ENCODE assay signal across 8 mouse cellular contexts in the genomic region with DNA sequence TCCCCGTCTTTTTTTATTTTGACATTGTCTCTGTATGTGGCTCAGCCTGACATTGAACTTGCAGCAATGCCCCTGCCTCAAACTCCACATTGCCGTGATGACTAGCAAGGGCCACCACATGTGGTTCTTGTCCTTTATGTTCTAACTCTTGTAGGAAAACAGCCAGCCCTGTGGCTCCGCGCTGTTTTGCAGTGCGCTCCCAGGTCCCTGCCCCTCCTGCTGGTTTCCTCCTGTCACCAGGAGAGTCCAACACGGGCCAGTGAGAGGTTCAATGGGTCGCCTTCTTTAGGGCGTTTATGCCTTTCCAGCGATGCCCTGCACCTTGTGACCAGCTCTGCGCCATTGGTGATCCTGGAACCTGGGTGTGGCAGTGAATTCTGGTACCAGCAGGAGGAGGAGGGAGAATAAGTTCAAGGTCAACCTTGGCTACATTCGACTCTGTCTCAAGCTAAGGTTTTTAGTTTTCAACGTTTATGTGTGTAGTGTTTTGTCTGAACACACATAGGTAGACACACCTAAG. TPM values are rescaled to one million over a fixed set of nuclear protein-coding genes. Genes with fewer than 3 reads are reported as not detected.
DNase-seq lines count a peak whose midpoint lies in the region; ATAC-seq and TF ChIP-seq lines count a peak whose summit lies in the region.

No protein-coding gene starts in this region.

- H3K27ac ChIP-seq in layer of hippocampus, adult 2 months: peak overlapping the region; percentile 43; the same call in 1 of the 2 replicates
- H3K27ac ChIP-seq in embryonic facial prominence, embryonic 11.5 days (replicated peaks; ENCODE audit: low read depth, low read length): peak overlapping the region; percentile 78
- H3K27ac ChIP-seq in intestine, embryonic 14.5 days (ENCODE audit: low read depth): peak overlapping the region; percentile 80
- H3K27ac ChIP-seq in midbrain, postnatal 0 days (ENCODE audit: low read depth, low read length): peak overlapping the region; percentile 53

- peak; percentile 11 for ATAC-seq in embryonic facial prominence, embryonic 11.5 days (replicated peaks; ENCODE audit: insufficient number of reproducible peaks, low FRiP score, low TSS enrichment, low read depth)
- peak; percentile 4 for ATAC-seq in intestine, embryonic 14.5 days (replicated peaks; ENCODE audit: low FRiP score, low TSS enrichment, low read depth)
- peak; percentile 6 for ATAC-seq in midbrain, postnatal 0 days (ENCODE audit: low FRiP score)

- no peaks in the 10 kb centered on the region for H3K9me3 ChIP-seq in embryonic facial prominence, embryonic 11.5 days (replicated peaks; ENCODE audit: control insufficient read depth, low read length)
- H3K9me3 ChIP-seq in intestine, embryonic 14.5 days (ENCODE audit: control insufficient read depth, low read length): no peaks in the 10 kb centered on the region
- no peaks in the 10 kb centered on the region for H3K9me3 ChIP-seq in midbrain, postnatal 0 days (ENCODE audit: low read length)

- H3K27me3 ChIP-seq in embryonic facial prominence, embryonic 11.5 days (ENCODE audit: control insufficient read depth, insufficient read depth, low read length): peaks cover 15% of the 10 kb centered on the region; the same call in 1 of the 2 replicates
- H3K27me3 ChIP-seq in intestine, embryonic 14.5 days (replicated peaks; ENCODE audit: control insufficient read depth, insufficient read depth, low read length): peaks cover 23% of the 10 kb centered on the region
- H3K27me3 ChIP-seq in midbrain, postnatal 0 days (ENCODE audit: insufficient read depth, low read length): no peaks in the 10 kb centered on the region

- no peak for DNase-seq in layer of hippocampus, adult 2 months (ENCODE audit: low spot score in 2 of 2)
- no peak for DNase-seq in layer of hippocampus, adult 9-11 months
- DNase-seq in embryonic facial prominence, embryonic 11.5 days (ENCODE audit: low spot score): no peak
- no peak for DNase-seq in intestine, embryonic 14.5 days (ENCODE audit: low spot score)
- no peak for DNase-seq in midbrain, postnatal 0 days (ENCODE audit: low spot score)
- no peak for DNase-seq in layer of hippocampus, adult 8-10 months (ENCODE audit: low spot score in 2 of 2)
- DNase-seq in cerebellum, adult 11 months: no peak
- no peak for DNase-seq in layer of hippocampus, postnatal 25 days (ENCODE audit: extremely low spot score in 1 of 2, low spot score in 1 of 2)

- H3K4me2 ChIP-seq in embryonic facial prominence, embryonic 11.5 days (ENCODE audit: low read depth, low read length): peak overlapping the region; percentile 44
- peak overlapping the region; percentile 79 for H3K4me2 ChIP-seq in intestine, embryonic 14.5 days (ENCODE audit: low read length)
- H3K4me2 ChIP-seq in midbrain, postnatal 0 days (ENCODE audit: low read depth, low read length, poor library complexity, severe bottlenecking): peak overlapping the region; percentile 97

- peaks cover 17% of the 10 kb centered on the region for H3K4me1 ChIP-seq in embryonic facial prominence, embryonic 11.5 days (ENCODE audit: control insufficient read depth, insufficient read depth, low read length)
- peaks cover 48% of the 10 kb centered on the region for H3K4me1 ChIP-seq in intestine, embryonic 14.5 days (replicated peaks; ENCODE audit: control insufficient read depth, insufficient read depth, low read length)
- H3K4me1 ChIP-seq in midbrain, postnatal 0 days (ENCODE audit: insufficient read depth, low read length): peaks cover 14% of the 10 kb centered on the region

- no peak for TF ChIP-seq CTCF in layer of hippocampus, adult 2 months (conservative IDR thresholded peaks at IDR 0.05)
- peak; percentile 19; the same call in 1 of the 2 replicates for TF ChIP-seq CTCF in midbrain, postnatal 0 days (IDR thresholded peaks at IDR 0.05)

- H3K36me3 ChIP-seq in embryonic facial prominence, embryonic 11.5 days (replicated peaks; ENCODE audit: control insufficient read depth, insufficient read depth, low read depth, low read length): no peaks in the 10 kb centered on the region
- peaks cover 6% of the 10 kb centered on the region; the same call in 1 of the 2 replicates for H3K36me3 ChIP-seq in intestine, embryonic 14.5 days (ENCODE audit: control insufficient read depth, insufficient read depth, low read length)
- peaks cover 9% of the 10 kb centered on the region; the same call in 1 of the 2 replicates for H3K36me3 ChIP-seq in midbrain, postnatal 0 days (ENCODE audit: insufficient read depth, low read length)

- 5% methylated on average over 12 of the region's 12 CpGs for WGBS in embryonic facial prominence, embryonic 11.5 days
- 7% methylated on average over 12 of the region's 12 CpGs for WGBS in intestine, embryonic 14.5 days
- WGBS in midbrain, postnatal 0 days: 4% methylated on average over 12 of the region's 12 CpGs

- peak overlapping the region; percentile 26; the same call in 1 of the 2 replicates for H3K9ac ChIP-seq in embryonic facial prominence, embryonic 11.5 days (replicated peaks; ENCODE audit: low read length)
- H3K9ac ChIP-seq in intestine, embryonic 14.5 days (ENCODE audit: low read length): peak overlapping the region; percentile 39
- H3K9ac ChIP-seq in midbrain, postnatal 0 days (replicated peaks; ENCODE audit: low read length, poor library complexity, severe bottlenecking): peak overlapping the region; percentile 46

- peak overlapping the region; percentile 77 for H3K4me3 ChIP-seq in layer of hippocampus, adult 2 months
- H3K4me3 ChIP-seq in embryonic facial prominence, embryonic 11.5 days (ENCODE audit: low read depth, low read length): peak overlapping the region; percentile 9; the same call in 1 of the 2 replicates
- H3K4me3 ChIP-seq in intestine, embryonic 14.5 days (ENCODE audit: low read depth, low read length): peak overlapping the region; percentile 48
- H3K4me3 ChIP-seq in midbrain, postnatal 0 days (ENCODE audit: low read depth, low read length): peak overlapping the region; percentile 51

RNA-seq across cellular contexts. Expression of a gene that starts 3.0 kb away (rescaled TPM):
- 10 to 100 TPM; 17.4 to 18.3 TPM for total RNA-seq in layer of hippocampus, adult 2 months (2021)
- 2.9 and 4.0 TPM in 2 replicates for polyA plus RNA-seq in embryonic facial prominence, embryonic 11.5 days (2014; fragmentation: Nextera tagmentation; extraction: Ambion mirVana)
- polyA plus RNA-seq in intestine, embryonic 14.5 days (2014; fragmentation: Nextera tagmentation; extraction: Ambion mirVana): 1.6 and 2.1 TPM in 2 replicates
- total RNA-seq in midbrain, postnatal 0 days (2014; rRNA removed): 32.5 and 32.8 TPM in 2 replicates
- polyA plus RNA-seq in midbrain, postnatal 0 days (2015; fragmentation: Nextera tagmentation; extraction: Ambion mirVana): 10.0 and 10.3 TPM in 2 replicates
- total RNA-seq in layer of hippocampus, adult 8-10 months (2022): 10 to 100 TPM; 16.5 to 20.0 (median 16.6) TPM
- 10 to 100 TPM; 19.4 to 22.4 TPM for total RNA-seq in layer of hippocampus, postnatal 25 days (2021)

RNA-seq across cellular contexts. Expression of a gene that starts 7.7 kb away (rescaled TPM):
- 10 to 100 TPM; 82.2 to 88.9 TPM for total RNA-seq in layer of hippocampus, adult 2 months (2021)
- polyA plus RNA-seq in embryonic facial prominence, embryonic 11.5 days (2014; fragmentation: Nextera tagmentation; extraction: Ambion mirVana): 149 and 150 TPM in 2 replicates
- polyA plus RNA-seq in intestine, embryonic 14.5 days (2014; fragmentation: Nextera tagmentation; extraction: Ambion mirVana): 97.3 and 105 TPM in 2 replicates
- total RNA-seq in midbrain, postnatal 0 days (2014; rRNA removed): 44.3 and 48.6 TPM in 2 replicates
- 159 and 163 TPM in 2 replicates for polyA plus RNA-seq in midbrain, postnatal 0 days (2015; fragmentation: Nextera tagmentation; extraction: Ambion mirVana)
- total RNA-seq in layer of hippocampus, adult 8-10 months (2022): 10 to 100 TPM; 69.8 to 87.9 (median 78.7) TPM
- total RNA-seq in layer of hippocampus, postnatal 25 days (2021): 10 to 100 TPM; 92.7 to 95.6 TPM

RNA-seq across cellular contexts. Expression of a gene that starts 26.5 kb away (rescaled TPM):
- 1 to 10 TPM; 5.9 to 8.0 TPM for total RNA-seq in layer of hippocampus, adult 2 months (2021)
- 0.27 and 0.43 TPM in 2 replicates for polyA plus RNA-seq in embryonic facial prominence, embryonic 11.5 days (2014; fragmentation: Nextera tagmentation; extraction: Ambion mirVana)
- polyA plus RNA-seq in intestine, embryonic 14.5 days (2014; fragmentation: Nextera tagmentation; extraction: Ambion mirVana): 0.32 and 0.45 TPM in 2 replicates
- total RNA-seq in midbrain, postnatal 0 days (2014; rRNA removed): 1.2 and 2.1 TPM in 2 replicates
- polyA plus RNA-seq in midbrain, postnatal 0 days (2015; fragmentation: Nextera tagmentation; extraction: Ambion mirVana): 3.7 and 4.1 TPM in 2 replicates
- 10 to 100 TPM; 10.5 to 12.3 (median 11.0) TPM for total RNA-seq in layer of hippocampus, adult 8-10 months (2022)
- total RNA-seq in layer of hippocampus, postnatal 25 days (2021): 10 to 100 TPM in 1 of 2 experiments, 1 to 10 TPM in 1; 6.9 to 10.5 TPM

RNA-seq across cellular contexts. Expression of a gene that starts 26.5 kb away (rescaled TPM):
- 10 to 100 TPM; 13.8 to 20.9 TPM for total RNA-seq in layer of hippocampus, adult 2 months (2021)
- 5.1 and 5.3 TPM in 2 replicates for polyA plus RNA-seq in embryonic facial prominence, embryonic 11.5 days (2014; fragmentation: Nextera tagmentation; extraction: Ambion mirVana)
- 7.3 and 7.9 TPM in 2 replicates for polyA plus RNA-seq in intestine, embryonic 14.5 days (2014; fragmentation: Nextera tagmentation; extraction: Ambion mirVana)
- total RNA-seq in midbrain, postnatal 0 days (2014; rRNA removed): 13.6 TPM in 2 replicates
- polyA plus RNA-seq in midbrain, postnatal 0 days (2015; fragmentation: Nextera tagmentation; extraction: Ambion mirVana): 6.0 and 6.6 TPM in 2 replicates
- total RNA-seq in layer of hippocampus, adult 8-10 months (2022): 10 to 100 TPM; 14.8 to 25.8 (median 21.3) TPM
- total RNA-seq in layer of hippocampus, postnatal 25 days (2021): 10 to 100 TPM; 15.0 to 18.7 TPM

RNA-seq across cellular contexts. Expression of a gene that starts 31.2 kb away (rescaled TPM):
- total RNA-seq in layer of hippocampus, adult 2 months (2021): 100 to 1,000 TPM; 698 to 704 TPM
- polyA plus RNA-seq in embryonic facial prominence, embryonic 11.5 days (2014; fragmentation: Nextera tagmentation; extraction: Ambion mirVana): 3,270 and 3,568 TPM in 2 replicates
- 6,009 and 6,086 TPM in 2 replicates for polyA plus RNA-seq in intestine, embryonic 14.5 days (2014; fragmentation: Nextera tagmentation; extraction: Ambion mirVana)
- 1,447 and 1,819 TPM in 2 replicates for total RNA-seq in midbrain, postnatal 0 days (2014; rRNA removed)
- polyA plus RNA-seq in midbrain, postnatal 0 days (2015; fragmentation: Nextera tagmentation; extraction: Ambion mirVana): 2,274 and 2,285 TPM in 2 replicates
- 100 to 1,000 TPM; 619 to 893 (median 714) TPM for total RNA-seq in layer of hippocampus, adult 8-10 months (2022)
- 100 to 1,000 TPM; 634 to 770 TPM for total RNA-seq in layer of hippocampus, postnatal 25 days (2021)

Comparison
In these comparisons a context has a peak if more than half of its experiments do, and no peak if none do; other contexts are left out.
1. H3K4me3 ChIP-seq: peak in every context shown above with its lines; median percentile 77 in layer of hippocampus, adult 2 months; 51 in midbrain, postnatal 0 days; 48 in intestine, embryonic 14.5 days; 9 in embryonic facial prominence, embryonic 11.5 days.
2. H3K4me2 ChIP-seq: peak in every context shown above with its lines; median percentile 97 in midbrain, postnatal 0 days; 79 in intestine, embryonic 14.5 days; 44 in embryonic facial prominence, embryonic 11.5 days.